Mouse (Mus musculus) CD4-positive, CD25-positive, alpha-beta regulatory T cell, adult 4 months (primary cell): Measurements from ENCODE around the gene Rasgrp3. TPM values are rescaled to one million over a fixed set of nuclear protein-coding genes. Genes with fewer than 3 reads are reported as not detected.
"Not testable (repeated sequence)": the region's sequence is repeated elsewhere in the genome, so short reads cannot be mapped to it uniquely, and the experiment has no call there.

Source experiments
- ATAC-seq: one replicate; pipeline ENCODE4 v1.8.0; 2017
- polyA plus RNA-seq, 2 experiments: library from polyadenylated mRNA; unstranded; fragments of 100-300 nt; shearing (Covaris generic); gene quantifications; one replicate each; pipeline ENCODE4 v1.2.1; 2017

Gene Rasgrp3
- polyA plus RNA-seq, 2 experiments from 2014 or later = 0.69 to 3.7 TPM

DNA sequence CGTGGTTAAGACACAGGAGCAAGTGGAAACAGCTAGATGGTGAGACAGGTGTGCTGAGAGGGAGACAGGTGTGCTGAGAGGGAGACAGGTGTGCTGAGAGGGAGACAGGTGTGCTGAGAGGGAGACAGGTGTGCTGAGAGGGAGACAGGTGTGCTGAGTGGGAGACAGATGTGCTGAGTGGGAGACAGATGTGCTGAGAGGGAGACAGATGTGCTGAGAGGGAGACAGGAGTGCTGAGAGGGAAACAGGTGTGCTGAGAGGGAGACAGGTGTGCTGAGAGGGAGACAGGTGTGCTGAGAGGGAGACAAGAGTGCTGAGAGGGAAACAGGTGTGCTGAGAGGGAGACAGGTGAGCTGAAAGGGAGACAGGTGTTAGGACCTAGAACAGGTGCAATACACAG, 27.5 kb downstream of the Rasgrp3 start:
- ATAC-seq = not testable (repeated sequence)

GRCm38 (mm10) chr17:75463645-75464044, 27.9 kb downstream of the Rasgrp3 start:
- no peak for ATAC-seq

GRCm38 (mm10) chr17:75464331-75464982, 28.8 kb downstream of the Rasgrp3 start:
- ATAC-seq = no peak

DNA sequence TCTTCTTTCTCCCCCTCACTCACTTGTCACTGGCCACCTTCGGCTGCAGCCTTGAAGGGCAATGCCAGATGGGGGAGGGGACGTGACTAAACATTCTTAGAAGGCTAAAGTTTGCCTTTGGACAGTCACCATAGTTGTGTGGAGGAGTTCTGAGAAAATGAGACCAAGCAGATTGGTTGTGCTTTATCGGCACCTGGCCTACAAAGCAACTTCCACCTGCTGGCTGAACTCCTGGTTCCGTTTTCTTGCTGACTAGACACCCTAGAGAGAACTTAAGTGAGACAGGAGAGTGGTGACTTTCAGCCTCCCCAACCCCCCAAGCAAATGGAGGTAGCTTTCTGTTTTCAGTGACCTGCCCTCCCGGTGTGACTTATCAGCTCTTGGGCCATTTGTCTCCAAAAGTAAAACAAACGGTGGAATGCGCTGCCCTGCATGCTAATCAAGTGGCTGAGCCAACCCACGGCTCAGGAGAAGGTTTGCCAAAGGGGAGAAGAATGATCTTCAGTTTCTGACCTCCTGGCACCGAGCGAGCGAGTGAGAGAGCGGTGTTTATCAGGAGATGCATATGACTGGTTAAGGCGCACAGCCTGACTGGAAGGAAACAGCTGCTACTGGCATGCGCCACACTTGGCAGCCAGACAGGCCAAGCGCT, 29.4 kb downstream of the Rasgrp3 start:
- no peak for ATAC-seq

DNA sequence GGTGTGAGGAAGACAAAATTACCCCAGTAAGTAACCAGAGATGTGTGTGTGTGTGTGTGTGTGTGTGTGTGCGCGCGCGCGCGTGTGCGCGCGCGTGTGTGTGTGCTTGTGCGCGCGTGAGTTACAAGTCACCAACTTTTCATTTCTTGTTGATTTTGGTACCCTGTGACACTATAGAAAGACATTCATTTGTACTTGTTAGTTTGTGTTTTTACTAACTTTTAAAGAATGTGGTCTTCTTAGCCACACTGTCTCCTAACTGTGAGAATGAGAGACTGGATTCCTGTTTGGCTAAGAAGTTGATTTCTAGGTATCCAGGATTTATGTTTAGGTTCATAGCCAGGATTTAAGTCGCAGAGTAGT, 29.9 kb downstream of the Rasgrp3 start:
- ATAC-seq = no peak

- ATAC-seq = no peak
Measured at GRCm38 (mm10) chr17:75466948-75467347, 31.3 kb downstream of the Rasgrp3 start.

DNA sequence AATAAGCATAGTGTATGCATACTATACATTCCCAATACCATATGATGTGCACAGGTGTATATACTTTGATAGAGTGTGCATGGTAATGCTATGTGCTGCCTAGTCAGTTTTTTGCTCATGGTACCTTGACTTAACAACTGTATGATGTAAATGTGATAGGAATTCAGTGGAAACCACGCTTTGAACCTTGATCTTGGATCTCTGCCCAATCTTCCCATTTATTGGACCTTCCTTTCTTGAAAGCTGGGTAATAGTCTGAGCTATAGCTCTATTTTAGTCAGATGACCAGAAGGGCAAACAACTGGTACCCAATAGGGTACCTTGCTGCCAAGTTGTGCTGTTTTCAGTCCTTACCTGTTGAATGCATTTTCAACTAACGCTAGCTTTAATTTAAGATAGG, 31.8 kb downstream of the Rasgrp3 start:
- no peak for ATAC-seq

DNA sequence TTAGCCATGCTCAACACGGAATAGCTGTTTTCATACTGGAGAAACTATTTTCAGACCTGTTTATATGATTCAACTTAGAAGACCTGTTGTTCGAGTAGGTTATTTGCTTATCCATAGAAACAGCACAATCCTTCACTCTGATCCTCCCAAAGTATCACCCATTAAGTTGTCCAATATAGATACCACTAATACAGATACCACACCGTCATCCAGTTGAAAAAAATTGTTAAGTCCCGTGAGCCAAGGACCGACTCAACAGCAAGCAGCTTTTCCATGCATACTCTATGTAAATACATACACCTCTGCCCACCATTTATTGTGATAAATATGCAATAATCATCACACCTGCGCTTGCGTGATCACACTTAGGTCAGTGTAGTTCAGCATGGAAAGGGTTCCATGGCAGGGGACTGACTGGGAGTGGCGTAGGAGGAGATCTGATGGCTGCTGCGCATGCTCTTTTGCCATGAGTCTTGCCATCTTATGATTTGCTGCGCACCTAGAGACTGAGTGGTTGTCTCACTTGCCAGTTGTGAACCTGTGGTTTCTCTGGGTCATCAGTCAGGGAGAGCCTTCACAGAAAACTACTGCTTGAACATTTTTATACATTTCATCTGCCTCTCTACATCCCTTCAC, 32.9 kb downstream of the Rasgrp3 start:
- ATAC-seq = no peak

DNA sequence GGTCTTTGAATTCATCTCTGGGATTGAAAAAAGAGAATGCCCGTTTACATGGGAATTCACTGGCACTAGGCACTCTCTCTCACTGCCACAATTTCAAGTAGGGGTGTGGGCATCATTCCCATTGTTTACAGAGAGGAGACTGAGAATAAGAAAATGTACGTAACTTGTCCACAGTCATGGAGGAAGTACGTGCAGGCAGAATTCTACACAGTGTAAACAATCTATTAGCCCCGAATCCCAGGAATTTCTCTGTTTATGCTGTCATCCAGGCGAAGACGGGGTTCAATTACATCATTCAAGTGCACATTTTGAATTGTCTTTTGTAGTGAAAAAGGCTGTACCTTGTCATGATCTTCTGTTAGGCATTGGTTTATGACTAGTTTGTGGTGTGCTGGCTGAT, 34.6 kb downstream of the Rasgrp3 start:
- no peak for ATAC-seq

DNA sequence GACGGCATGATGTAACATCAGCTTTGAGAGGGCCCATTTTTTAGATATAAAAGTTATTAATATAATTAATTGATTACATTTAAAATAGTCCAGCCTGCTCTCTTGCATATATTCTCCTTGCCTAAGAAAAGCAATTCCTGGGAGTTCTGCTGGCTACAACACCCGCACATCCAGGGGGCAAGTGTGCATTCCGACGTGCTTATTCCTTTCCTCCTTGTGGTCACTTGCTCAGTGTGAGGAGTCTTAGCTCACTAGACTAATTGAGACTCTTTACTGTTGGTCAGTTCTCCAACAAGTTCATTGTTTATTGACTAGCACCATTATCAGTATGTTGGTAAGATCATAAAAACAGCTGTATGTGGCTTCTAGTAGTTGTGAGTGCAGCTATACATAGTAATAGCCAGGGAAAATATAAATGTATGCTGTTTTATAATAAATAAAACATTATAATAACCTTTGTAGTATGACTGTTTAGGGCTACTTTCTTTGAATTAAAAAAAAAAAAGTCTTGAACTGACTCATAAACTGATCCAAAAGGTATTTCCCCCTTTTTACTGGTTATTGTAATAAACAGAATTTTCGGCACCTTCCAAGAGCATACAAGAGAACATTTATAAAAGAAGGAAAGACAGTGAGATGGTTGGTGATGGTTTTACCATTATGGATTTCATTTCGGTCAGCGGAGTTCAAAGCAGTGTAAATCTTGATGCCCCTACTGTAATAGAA, 35.4 kb downstream of the Rasgrp3 start:
- no peak for ATAC-seq

DNA sequence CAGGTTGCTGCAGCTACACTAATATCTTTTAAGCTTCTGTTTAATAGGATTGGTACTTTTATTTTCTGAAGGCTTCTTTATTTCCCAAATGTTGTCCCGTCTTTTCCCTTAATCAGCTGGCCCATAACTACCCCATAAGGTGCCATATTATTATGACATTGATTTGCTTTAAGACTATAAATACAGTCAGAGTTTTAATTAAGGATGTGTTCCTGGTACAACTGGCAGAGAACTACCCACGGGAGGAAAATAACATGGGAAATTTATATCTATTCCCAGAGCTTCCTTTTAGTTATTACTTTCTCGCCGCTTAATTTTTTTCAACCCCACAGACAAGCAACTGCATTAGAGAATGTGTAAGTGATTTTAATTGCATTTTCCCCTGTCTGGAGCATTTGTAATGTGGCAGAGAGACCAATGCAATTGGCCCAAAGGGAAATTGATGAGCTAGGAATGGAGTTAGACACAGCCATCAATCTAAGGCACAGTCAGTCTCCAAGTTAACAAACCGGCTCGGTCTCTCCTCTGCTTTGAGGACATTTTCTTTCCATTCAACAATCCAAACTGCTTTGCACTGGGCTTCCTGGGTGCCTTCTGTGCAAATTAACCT, 36.1 kb downstream of the Rasgrp3 start:
- no peak for ATAC-seq

DNA sequence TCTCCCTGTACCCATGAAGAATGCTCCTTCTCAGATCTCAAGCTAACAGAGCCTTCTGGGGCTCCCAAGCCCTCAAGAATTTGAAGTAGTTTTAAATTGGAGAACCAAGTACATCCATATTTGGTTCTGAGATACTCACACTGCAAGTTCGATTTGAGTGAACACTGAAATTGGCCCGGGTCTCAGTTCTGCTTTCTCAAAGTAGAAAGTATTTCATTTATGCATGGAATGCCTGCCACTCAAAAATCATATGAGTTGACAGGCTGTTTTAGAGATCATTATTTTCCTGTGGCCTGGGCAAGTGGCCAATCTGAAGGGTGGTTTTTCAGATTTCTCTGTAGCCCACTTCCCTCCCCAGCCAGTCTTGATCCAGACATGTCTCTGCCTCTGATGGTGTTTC, 36.7 kb downstream of the Rasgrp3 start:
- ATAC-seq = no peak

GRCm38 (mm10) chr17:75475985-75476384, 40.3 kb downstream of the Rasgrp3 start:
- ATAC-seq = no peak

GRCm38 (mm10) chr17:75476736-75477416, 41.2 kb downstream of the Rasgrp3 start:
- ATAC-seq = no peak

DNA sequence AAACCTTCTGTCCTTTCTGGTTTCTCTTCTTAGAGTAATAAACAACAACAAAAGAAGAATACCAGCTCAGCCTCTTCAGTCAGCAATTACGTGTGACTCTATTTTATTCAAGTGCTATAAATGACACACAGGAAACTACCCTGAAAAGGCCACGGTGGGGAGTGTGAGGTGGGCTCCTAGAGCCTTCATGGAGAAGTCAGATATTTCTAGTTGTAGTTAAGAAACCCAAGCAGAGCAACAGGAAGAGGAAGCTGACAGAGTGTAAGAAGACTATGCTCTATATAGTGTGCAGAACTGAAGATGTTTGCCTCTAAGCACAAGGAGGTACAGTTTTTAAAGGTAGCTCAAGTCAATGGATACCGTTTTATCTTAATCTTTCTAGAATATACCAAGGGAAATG, 42.0 kb downstream of the Rasgrp3 start:
- ATAC-seq = no peak

DNA sequence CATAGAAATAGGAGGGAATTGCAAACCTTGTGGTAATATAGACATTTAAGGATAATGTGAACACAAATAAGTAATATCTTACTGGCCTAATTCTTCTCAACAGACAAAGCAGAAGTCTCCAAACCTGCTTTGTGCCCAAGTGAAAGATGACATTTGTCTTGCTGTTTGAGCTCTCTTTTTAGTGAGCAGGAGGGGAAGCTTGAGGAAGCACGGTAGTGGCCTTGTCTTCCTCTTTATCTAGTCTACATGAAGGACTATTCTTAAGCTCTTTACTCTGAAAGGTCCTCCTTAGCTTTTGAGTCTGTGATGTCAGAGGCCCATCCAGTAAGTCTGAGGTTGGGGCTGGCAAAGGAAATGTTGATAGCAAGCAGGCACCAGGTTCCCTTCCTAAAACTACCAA, 43.1 kb downstream of the Rasgrp3 start:
- no peak for ATAC-seq

- no peak for ATAC-seq
Measured at GRCm38 (mm10) chr17:75479663-75480062, 44.0 kb downstream of the Rasgrp3 start.

DNA sequence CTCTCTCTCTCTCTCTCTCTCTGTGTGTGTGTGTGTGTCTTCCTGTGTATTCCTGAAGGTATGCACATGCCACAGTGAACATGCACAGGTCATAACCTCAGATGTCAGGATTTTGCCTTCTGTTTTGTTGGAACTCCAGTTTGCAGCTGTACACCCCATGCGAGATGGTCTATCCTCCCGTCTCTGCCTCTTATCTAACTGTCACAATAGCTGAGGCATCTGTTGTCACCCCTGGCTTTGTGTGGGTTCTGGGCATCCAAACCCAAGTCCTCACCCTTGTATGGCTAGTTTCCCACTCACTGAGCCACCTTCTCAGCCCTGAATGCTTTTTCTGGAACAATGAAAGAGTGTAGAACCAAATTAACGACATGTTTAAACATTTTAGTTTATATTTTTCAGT, 44.7 kb downstream of the Rasgrp3 start:
- ATAC-seq = no peak

GRCm38 (mm10) chr17:75486205-75486604, 50.5 kb downstream of the Rasgrp3 start:
- no peak for ATAC-seq

GRCm38 (mm10) chr17:75495213-75495612, 59.5 kb downstream of the Rasgrp3 start:
- no peak for ATAC-seq

DNA sequence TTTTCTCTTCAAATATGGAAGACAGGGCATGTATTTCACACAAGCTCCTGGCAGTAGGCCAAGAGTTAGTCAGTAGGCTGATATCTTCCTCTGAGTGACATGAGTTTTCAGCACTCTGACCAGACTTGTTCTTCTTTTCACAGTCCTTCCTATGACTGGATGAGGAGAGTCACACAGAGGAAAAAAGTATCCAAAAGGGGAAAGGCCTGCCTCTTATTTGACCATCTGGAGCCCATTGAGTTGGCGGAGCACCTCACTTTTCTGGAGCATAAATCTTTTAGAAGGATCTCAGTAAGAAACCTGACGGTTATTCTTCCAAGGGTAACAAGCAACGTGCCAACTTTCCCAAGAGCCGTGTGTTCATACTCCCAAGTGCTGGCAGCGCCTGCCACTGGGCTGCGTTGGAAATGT, 62.5 kb downstream of the Rasgrp3 start:
- no peak for ATAC-seq

DNA sequence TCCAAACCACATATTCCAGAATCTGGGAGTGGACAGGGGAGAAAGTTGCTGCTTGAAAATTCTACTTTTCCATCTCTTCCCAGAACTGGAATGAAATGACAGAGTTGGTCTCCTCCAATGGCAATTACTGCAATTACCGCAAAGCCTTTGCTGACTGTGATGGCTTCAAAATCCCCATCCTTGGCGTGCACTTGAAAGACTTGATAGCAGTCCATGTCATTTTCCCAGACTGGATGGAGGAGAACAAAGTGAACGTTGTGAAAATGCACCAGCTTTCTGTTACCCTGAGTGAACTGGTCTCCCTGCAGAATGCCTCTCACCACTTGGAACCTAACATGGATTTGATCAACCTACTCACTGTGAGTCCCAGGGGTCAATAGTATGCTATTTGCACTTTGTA, 67.3 kb downstream of the Rasgrp3 start:
- ATAC-seq = no peak

- ATAC-seq = no peak
Measured at GRCm38 (mm10) chr17:75505053-75505452, 69.4 kb downstream of the Rasgrp3 start.
